Mouse (Mus musculus) layer of hippocampus, adult 2 months (tissue): ENCODE results near the gene Capzb. TPM values are rescaled to one million over a fixed set of nuclear protein-coding genes. Genes with fewer than 3 reads are reported as not detected.

Experiments used
- DNase-seq, 2 experiments: peaks; one replicate each; pipeline ENCODE4 v3.0.0; 2022; ENCODE audit warnings: low spot score in 2 of 2
- H3K27ac ChIP-seq: fragments of 200-600 bp; 2 replicates; pipeline ENCODE4 v1.8.1; 2022
- H3K4me3 ChIP-seq: fragments of 200-600 bp; 2 replicates; pipeline ENCODE4 v1.8.1; 2022; ENCODE audit warnings: mild to moderate bottlenecking
- CTCF ChIP-seq: fragments of 200-600 bp; conservative IDR thresholded peaks from 2 replicates; pipeline ENCODE4 v1.8.1; 2022; ENCODE audit warnings: antibody characterized with exemption, mild to moderate bottlenecking, moderate library complexity
- total RNA-seq, 2 experiments: library from RNA; stranded (reverse); gene quantifications; 2 replicates each; pipeline ENCODE4 v1.2.3; 2021

Gene Capzb
- total RNA-seq, 2 experiments from 2014 or later, result 374 to 416 TPM

DNA sequence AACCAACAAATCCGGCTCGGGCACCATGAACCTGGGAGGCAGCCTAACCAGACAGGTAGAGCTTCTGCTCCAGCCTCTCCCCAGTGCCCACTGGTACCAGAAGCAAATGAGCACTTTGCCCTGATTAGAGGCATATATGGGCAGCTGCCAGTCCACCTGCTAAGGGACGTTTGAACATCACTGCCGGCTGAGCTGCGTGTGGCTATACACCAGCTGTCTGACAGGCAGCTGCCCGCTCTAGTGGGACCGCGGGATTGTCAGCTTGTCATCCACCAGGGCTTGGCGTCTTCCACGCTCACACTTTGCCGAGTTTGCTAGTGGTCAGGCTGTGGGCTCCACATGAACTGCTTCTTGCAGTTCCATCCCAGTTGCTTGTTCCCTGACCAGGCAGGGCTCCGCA lies 87.8 kb downstream of the Capzb start:
- H3K4me3 ChIP-seq, result no peak overlapping the region
- no peak overlapping the region for H3K27ac ChIP-seq
- no peak for DNase-seq
- no peak for TF ChIP-seq CTCF

DNA sequence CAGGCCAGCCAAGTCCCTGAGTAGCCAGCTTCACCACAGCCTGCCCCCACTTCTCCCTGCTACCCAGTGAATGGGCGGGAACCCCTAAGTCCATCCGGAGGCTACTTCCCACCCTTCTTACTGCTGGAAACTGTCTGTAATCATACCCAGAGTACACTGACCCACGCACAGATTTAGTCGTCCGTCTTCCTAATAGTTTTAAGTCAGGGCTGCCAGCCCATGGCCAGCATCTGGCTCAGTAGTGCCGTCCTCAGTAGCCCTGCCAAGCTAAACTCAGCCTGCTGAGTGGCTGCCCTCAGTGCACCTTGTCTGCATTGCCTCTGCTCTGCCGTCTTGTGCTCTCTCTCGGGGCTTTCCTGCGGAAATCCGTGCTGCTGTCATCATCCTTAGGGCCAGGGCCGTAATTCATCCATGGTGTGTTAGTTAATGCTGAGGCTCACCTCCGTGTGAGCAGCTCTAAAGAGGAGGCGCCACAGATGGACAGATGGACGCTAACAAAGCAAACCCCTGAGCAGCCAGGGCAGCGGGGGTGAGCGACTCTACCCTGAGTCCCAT lies 89.2 kb downstream of the Capzb start:
- TF ChIP-seq CTCF, result no peak
- H3K4me3 ChIP-seq, result no peak overlapping the region
- no peak overlapping the region for H3K27ac ChIP-seq
- no peak for DNase-seq

DNA sequence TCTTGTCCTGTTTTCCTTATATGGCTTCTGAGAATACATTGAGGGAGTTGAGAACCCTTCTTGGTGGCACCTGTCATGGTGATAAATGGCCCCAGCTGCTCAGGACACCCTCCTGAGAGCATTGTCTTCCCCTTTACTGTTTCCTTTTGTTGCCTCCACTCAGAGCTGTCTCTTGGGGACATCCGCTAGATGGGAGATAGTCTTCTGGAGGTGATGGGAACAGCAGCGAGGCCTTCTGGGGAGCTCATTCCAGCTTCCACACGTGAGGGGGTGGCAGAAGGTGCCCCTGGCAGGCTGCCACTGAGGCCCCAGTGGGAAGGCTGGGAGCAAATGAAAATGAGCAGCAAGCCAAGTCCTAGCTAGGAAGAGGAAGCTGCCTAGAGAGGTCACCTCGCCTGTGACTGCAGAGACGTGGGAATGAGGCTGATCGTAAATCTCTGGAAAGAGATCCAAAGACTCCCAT lies 90.3 kb downstream of the Capzb start:
- peak overlapping the region; percentile 43 for H3K27ac ChIP-seq
- no peak overlapping the region for H3K4me3 ChIP-seq
- DNase-seq, result peak in 1 of 2 experiments; percentile 25
- TF ChIP-seq CTCF, result no peak

DNA sequence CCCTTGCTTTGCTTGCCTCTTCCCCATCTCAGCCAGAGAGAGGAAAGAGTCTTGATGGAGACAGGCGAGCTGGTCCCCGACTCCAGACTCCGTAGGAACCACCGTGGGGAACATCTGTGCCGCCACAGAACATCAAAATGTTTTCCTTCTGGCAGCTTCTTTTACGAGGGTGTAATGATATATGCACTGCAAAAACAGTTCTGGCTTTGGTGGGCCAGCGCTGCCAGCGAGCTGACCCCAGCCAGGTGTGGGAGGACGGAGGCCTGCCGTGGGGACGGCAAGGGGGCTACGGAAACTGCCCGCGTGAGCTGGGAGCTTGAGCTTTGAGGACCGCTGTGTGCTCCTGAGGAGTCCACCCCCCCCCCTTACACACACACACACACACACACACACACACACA lies 92.2 kb downstream of the Capzb start:
- H3K27ac ChIP-seq, result peak overlapping the region; percentile 57
- DNase-seq, result no peak
- no peak overlapping the region for H3K4me3 ChIP-seq
- no peak for TF ChIP-seq CTCF

DNA sequence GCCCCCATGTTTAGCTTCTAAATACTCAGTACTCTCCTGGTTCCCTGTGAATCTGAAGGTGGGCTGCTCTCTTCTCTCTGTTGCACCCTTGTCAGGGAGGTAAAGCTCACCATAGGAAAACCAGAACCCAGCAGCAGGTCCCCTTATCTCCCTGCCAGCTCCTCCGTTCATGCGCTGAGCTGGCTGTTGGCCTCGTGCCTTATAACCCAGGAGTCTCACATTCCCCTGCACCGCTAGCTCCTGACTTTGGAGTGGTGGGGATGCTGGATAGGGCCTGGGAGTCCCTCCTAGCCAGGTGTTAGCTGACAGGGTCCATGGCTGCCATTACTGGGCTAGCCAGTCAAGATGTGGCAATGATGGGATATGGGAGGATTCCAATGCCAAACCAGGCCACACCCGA lies 93.5 kb downstream of the Capzb start:
- DNase-seq, result no peak

DNA sequence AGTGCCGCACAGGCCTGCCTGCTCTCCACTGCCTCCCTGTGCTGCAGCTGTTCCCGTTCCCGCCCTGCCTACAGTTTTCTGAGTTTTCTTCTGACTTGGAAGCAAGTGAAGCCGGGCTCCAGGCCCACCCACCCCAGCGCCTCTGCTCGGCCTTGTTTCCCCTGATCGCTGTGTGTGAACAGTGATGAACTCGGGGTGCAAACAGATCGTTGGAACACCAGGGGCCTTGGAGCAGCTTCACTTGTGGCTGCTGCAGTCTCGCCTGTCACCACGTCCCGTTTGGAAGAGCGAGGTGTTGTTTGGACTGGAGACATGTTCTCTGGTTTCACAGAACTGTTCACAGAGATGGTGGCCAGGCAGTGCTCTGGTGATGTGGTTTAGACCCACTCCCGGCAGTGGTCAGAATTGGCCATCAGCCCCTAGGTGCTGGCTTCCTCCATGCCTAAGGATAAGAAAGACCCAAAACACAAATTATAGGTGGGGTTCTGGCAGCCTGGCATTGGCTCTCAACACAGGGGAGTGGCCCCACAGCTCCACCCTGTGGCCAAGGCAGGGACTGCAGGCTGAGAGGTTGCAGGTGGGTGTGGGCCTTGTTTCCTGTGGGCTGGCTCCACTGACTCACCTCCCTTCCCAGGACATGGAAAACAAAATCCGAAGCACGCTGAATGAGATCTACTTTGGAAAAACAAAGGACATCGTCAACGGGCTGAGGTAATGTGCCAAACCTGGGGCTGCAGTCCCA lies 94.6 kb downstream of the Capzb start:
- TF ChIP-seq CTCF, result peak; percentile 99

More for the DNA sequence above, 93.5 kb downstream of the Capzb start:
- no peak overlapping the region for H3K4me3 ChIP-seq
- no peak for TF ChIP-seq CTCF
- H3K27ac ChIP-seq, result peak overlapping the region; percentile 67

DNA sequence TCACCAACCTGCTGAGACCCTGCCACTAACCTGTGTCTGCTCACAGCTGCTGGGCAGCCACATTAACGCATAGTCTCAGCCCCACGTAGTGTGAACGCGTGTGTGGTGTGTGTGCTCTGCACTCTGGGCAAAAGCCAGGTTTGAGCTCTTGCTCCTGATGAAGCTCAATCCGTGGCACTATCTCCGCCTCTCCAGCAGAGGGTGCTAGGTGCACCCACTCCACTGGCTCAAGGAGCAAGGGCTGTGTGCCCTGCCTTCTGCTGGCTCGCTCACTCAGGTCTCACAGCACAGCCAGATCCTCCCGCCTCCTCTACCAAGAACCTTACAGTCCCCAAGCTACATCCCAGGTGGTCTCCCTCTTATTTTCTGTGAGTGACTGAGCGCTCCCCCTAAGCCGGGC lies 96.3 kb downstream of the Capzb start:
- Histone ChIP-seq H3K27ac (peak overlapping the region; percentile 81), H3K4me3 (no peak overlapping the region)
- TF ChIP-seq CTCF, result peak; percentile 92
- DNase-seq, result peak; percentile 61 to 73

More for the DNA sequence above, 94.6 kb downstream of the Capzb start:
- Histone ChIP-seq H3K4me3 (no peak overlapping the region), H3K27ac (peak overlapping the region; percentile 81)
- peak; percentile 76 to 93 for DNase-seq

DNA sequence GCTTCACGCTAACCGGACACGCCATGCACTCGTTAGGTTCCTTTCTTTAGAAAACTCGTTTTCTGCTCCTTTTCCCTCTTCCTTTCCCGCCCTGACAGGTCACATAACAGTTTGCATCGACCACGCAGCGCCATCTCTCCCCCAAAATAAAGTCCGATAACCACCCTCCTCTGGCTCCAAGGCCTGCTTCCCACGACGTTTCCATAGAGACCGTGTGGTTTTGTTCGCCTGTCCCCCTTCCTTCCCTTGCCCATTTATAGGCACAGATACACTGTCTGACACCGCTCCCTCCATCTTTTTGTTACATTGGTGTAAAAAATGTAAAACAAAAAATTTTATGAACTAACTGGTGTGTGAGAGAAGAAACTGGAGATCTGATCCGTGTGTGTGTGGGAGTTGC lies 98.4 kb downstream of the Capzb start:
- H3K27ac ChIP-seq, result peak overlapping the region; percentile 81

DNA sequence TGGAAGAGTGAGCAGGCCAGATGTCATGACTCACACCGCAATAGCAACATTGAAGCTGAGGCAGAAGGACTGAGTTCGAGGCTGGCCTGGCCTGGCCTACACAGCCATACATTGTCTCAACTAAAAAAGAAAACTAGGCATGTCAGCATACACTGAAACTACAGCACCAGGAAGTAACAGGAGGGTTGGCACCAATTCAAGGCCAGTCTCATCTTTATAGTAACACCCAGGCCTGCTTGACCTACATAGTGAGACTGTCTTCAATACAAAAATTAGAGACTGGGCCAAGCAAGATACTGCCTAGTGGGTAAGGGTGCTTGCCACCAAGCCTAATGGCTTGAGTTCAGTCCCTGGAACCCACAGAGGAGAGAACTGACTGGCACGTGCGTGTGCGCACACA lies 99.3 kb downstream of the Capzb start:
- no peak for TF ChIP-seq CTCF
- DNase-seq, result no peak
- Histone ChIP-seq H3K4me3 (no peak overlapping the region), H3K27ac (peak overlapping the region; percentile 81; the same call in 1 of the 2 replicates)

More for the DNA sequence above, 98.4 kb downstream of the Capzb start:
- H3K4me3 ChIP-seq, result no peak overlapping the region
- no peak for DNase-seq
- no peak for TF ChIP-seq CTCF

DNA sequence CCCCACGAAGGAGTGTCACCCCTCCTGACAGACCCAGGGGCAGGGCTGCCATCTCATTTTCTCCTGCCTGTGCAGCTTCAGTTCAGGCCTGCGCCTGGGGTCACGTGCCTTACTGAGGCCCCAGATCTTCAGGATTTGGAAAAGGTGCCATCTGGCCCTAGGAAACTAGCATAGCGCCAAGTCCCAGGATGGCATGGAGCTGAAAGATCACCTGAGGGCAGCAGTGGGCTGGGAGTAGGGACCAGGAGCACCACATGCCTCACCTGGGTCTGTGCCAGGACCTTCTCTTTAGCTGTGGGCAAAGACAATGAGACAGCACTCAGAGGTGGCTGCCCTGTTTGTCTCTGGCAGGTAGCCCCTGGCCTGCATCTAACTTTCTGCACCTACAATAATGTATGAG lies 104.9 kb downstream of the Capzb start:
- peak; percentile 46 for TF ChIP-seq CTCF
- peak in 1 of 2 experiments; percentile 48 for DNase-seq
- no peak overlapping the region for H3K4me3 ChIP-seq
- H3K27ac ChIP-seq, result peak overlapping the region; percentile 32; the same call in 1 of the 2 replicates

DNA sequence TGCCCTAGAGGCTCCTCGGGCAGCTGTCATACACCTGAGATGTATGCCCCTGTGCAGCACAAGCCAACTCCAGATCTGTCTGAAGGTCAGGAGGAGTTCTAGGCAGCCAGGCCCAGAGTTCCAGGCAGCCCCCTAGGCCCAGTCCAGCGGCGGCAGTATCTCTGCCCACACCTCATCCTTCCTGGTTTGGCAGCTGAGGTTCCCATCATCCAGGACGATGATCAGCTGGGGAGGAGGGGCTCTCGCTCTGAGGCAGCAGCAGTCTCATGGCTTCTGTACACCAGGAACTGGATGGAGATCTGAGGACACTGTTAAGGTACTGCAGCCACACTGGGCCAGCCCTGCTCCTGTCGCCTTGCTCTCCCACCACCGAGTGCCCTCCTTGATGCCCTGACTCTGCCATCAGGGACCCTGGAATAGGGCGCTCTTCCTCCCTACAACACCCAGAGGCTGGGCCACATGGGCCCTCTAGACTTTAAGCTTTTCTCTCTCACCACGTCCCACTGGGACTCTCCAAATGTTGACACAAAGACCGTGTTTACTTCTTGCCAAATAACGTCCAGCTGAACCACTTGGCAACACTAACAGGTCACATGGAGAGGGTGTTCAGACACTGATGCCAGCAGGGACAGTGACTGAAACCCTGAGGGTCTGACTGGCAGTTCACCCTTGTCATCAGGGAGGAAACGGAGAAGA lies 106.1 kb downstream of the Capzb start:
- DNase-seq, result no peak
- Histone ChIP-seq H3K27ac (peak overlapping the region; percentile 46; the same call in 1 of the 2 replicates), H3K4me3 (no peak overlapping the region)
- no peak for TF ChIP-seq CTCF

DNA sequence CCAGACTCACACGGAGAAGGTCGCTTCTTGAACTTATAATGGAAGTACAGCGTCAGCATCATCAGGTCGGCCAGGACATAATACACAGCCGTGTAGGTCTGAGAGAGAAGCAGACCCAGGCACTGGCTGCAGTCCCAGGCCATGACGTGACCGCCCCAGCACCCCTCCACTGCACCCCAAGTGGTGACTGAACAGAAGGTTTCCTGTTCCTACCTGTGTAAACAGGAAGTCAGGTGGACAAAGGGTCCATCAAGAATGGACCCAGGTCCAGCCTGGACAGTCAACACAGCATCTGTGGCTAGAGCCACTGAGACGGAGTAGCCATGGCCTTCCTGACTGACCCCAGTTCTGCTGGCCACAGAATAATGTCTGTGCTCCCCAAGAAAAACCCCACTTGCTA lies 109.1 kb downstream of the Capzb start:
- TF ChIP-seq CTCF, result no peak
- Histone ChIP-seq H3K4me3 (no peak overlapping the region), H3K27ac (no peak overlapping the region)
- no peak for DNase-seq

DNA sequence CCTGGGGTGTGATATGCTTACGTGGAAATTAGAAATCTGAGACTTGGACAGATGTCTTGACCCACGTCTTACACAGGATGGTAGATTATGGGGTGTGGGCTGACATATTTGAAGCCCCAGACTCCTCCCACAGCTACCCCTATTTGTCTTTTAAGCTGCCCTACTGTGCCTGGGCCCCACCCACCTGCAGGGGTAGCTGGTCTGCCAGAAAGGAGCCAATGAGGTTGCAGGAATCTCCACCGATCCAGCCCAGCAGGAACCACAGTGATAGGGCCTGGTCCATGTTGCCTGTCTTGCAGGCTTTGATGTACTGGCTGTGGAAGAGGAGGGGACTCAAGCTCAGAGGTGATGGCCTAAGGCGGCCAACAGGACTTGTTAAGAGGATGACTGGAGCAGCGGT lies 109.5 kb downstream of the Capzb start:
- no peak for DNase-seq
- H3K4me3 ChIP-seq, result no peak overlapping the region
- TF ChIP-seq CTCF, result no peak
- H3K27ac ChIP-seq, result no peak overlapping the region
